Mouse (Mus musculus) megakaryocyte-erythroid progenitor cell, adult 5-6 weeks (primary cell): ENCODE measurements around the gene Traf2. TPM values are rescaled to one million over a fixed set of nuclear protein-coding genes. Genes with fewer than 3 reads are reported as not detected.

ENCODE experiments used
- ATAC-seq: replicated peaks from 2 replicates; pipeline ENCODE4 v1.8.0; 2016; ENCODE audit warnings: mild to moderate bottlenecking, inconsistent platforms; ENCODE audit not compliant: severe bottlenecking, poor library complexity, low FRiP score, low TSS enrichment
- total RNA-seq, 2 experiments: library from RNA; stranded (forward) in 1 of 2; stranded (reverse) in 1 of 2; fragments of 200-1000, 215-1000 nt in 1 of 2; fragments of >200 nt in 1 of 2; fragmentation: Nextera tagmentation in 1 of 2; gene quantifications; 2 replicates each; pipeline ENCODE4 v1.2.3; 2014 to 2017

The Traf2 gene
- total RNA-seq, 2 experiments from 2014 or later, result 13.7 to 22.4 TPM

DNA sequence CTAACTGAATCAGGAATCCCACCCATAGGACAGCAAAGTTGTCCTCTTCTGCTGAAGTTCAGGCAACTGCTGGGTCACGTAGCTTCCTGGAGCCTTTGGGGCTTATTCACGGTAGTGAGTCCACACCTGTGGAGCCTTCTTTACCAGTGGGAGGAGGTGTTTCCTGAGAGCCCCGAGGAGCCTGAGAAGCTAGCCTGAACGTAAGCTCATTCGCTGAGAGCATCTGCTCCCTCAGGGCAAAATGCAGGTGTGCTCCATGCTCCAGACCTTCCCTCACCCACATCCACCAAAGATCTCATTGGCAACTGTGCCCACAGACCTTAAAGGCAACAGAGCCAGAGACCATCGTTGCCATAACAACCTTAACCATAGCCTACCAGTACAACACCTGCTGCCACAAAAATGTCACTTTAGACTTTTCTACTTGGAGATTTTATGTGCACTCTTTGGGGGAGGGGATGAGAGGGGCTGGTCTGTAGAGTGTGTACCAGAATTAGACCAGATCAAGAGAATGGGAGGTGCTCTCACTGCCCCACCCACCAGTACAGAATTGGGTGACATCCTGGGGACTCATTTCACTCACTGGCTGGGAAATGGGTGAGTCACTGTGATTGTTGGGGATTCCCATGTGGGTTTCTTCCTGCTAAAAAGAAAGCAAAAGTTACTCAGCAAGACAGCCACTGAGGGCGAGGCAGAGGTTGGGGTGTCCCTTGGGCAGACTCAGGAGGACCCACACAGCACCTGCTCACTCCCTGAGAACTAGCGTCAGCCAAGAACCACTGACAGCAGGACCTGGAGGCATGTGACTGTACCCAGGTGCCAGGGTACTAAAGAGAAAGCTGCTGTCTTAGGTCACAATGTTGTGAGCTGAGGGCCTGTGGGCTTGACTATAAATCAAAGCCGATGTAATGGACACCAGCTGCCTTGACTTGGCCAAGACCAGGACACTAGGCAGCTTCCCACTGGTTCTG lies 2.6 kb upstream of the Traf2 start:
- no peak for ATAC-seq

DNA sequence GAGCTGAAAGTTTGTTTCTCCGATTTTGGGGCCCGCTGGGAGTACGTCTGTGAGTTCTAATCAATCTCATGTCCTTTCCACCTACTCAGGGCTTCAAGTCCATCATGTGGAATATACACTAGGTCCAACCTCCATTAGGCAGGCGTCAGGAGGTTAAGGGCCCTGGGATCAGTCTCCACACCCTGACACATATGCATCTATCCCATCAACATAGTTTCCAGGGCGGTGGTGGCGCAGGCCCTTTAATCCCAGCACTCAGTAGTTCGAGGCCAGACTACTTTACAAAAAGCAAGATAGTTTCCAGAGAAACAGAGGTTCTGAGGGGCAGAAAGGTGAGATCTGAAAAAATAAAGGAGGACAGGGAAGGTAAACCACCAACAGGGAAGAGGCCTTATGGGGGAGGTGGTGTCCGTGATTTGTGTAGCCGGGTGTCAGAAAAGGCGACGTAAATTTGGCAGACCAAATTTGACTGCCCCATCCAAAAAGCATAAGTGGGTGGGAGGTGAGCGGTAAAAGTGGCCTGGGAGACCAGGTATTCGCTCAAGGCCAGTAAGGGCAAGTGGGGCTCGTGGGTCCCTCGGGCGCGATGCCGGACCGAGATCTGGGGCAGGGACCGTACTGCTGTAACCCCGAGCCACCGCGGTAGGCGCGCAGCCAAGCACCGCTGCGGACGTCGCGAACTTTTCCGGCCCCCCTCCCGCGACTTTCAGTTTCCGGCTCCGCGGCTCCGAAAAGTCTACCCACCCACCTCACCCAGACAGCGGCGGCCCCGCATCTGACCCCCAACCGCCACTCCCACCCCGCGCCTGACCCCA lies 537 bp downstream of the Traf2 start:
- ATAC-seq, result peak; percentile 24; the same call in 1 of the 2 replicates

DNA sequence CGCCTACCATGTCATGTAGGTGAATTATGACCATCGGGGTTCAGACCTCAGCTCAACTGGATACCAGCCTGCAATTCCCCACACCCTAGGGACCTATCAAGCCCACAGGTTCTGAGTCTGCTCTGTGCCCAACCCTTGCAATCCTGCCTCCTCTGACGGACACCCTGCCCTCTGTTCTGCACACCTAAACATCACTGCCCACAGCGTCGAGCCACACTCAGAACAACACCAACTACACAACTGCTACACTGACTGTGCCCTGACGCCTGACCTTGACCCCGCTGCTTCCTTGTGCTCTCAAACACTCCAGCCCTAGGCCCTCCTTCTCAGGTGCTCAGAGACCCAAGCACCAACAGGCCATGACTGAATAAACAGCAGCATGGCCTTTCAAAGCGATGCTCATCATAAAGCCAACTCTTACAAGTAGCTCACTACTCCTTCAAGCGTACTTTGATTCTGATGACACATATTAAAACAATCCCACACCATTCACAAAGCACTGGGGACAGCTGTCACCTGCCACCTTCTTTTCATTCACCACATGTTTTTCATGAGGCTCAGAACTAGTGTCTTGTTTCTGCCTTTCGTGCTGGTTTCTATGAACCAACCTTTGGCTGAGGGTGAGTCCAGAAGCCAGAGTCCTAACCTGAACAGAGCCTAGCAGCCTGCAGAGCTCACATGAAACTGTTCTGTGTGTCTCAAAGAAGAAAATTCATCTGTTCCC lies 4.9 kb downstream of the Traf2 start:
- no peak for ATAC-seq

DNA sequence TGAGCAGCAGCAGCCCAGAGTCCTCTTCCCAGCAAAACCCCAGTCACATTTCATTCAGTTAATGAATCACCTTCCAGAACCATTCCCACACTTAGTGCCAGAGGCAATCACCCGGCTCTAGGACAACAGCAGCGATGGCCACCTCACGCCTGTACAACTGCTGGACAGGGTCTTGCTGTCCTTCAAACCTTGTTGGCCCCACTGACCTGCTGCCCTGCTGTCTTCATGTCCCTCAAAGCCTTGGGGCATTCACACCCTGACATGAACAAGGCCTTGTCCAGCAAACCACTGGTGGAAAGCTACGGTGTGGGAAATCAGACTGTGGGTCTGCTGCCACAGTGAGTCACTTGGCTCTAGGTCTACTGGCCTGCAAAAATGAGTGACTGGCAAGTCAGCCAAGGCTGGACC lies 6.2 kb downstream of the Traf2 start:
- no peak for ATAC-seq

DNA sequence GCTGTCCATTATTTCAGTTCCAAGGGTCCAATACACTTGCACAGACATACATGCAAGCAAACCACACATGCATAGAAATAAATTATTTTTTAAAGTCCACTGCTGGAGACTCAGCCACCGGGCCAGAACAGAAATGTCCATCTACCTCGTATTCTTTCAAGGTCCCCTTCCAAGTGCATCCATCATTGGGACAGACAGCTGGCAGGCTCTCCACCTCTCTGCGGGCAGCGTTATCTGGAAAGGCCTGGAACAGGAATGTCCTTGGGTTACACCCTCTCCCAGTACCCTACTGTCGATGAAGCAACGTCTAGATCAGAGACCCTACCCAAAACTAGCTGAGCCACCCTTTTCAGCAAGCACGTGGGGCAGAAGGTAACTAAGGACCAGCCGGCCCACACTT lies 10.2 kb downstream of the Traf2 start:
- ATAC-seq, result no peak

DNA sequence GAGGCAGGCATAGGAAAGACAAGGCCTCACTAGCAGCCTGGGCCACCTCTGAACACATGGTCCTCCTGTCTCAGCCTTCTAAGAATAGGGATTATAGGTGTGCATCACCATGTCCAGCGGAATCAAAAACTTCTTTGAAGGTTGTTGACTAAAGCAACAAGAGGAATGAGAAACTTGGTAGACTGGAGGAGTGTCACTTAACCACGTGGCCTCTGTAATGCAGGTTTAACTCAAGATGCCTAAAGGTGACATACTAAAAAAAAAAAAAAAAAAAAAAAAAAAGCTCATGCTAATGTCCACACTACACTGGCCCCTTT lies 11.9 kb downstream of the Traf2 start:
- ATAC-seq, result no peak

DNA sequence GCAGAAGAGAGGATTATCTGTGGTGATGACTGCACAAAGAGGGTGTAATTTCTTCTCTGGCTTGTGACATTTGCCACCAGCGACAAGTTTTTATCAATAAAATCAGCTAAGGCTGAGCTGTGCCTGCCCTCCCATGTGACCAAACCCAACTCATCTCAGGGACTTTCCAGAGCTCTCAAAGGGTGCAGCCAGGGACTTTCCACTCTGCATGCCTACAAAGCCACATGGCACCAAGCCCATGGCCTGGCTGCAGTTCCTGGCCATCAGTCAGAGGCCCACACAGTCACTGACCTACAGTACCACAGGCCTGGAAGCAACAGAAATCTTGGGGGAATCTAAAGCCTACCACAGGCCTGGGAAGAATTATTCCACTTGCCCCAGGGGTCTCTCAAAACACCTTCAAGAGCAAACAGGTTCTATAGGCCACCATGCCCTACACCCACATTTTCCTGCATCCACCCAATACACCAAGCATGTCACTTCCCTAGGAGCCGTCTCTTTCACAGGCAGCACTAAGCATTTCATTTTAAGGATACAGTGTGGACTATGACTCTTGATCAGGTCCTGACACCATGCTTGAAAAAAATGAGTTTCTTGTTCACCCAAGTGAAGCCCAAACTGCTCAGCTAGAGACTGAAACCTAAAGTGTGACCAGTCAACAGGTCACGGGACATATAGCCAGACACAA lies 12.4 kb downstream of the Traf2 start:
- ATAC-seq, result peak; percentile 84

DNA sequence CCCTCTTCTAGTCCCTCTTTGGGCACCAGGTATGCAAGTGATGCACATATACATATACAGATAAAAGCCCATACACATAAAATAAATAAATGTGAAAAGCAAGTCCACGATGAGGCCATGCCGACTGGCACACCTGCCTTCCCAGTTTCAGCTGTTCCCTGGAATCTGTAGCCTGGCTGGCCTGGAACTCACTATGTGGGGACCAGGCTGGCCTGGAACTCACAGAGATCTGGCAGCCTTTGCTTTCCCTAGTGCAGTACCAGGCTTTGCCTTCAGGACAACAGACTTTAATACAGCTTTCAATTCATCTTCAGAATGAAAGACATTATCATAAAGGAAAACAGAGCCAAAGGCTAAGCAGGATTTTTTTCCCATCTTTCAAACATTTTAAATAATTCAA lies 13.0 kb downstream of the Traf2 start:
- no peak for ATAC-seq

DNA sequence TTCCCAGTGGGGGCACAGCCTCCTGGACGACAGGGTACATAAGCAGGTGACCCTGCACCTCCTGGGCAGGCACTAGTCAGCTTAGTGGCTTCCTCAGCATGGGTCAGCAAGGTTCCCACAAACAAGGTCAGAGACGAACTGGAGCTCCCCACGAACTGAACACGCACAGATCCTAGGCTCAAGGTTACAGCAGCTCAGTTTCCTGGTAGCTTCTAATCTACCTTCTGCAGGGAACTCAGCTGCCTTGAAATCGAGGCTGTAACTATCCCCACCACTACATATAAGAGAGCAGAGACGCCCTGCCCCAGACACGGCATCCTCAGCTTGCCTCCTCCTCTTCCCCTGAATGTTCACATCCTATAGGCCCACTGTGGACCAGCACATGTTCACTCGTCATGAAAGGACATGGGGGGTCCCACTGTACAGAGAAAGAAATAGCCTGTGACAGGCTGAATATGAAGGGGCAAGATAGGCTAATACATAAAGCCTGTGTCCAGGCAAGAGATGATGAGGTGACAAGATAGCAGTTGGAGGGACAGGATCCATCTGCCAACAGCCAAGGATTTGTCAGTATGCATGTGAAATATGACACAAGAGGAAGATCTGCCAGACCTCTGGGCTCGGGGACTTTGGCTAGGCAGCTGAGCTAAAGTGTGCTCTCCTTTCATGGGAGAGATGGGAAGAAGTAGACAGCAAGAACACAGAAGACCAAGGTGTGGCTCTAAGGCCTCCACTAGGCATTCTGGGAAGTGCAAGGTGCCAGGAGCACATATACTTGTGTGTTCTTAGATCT lies 20.0 kb downstream of the Traf2 start:
- ATAC-seq, result no peak

DNA sequence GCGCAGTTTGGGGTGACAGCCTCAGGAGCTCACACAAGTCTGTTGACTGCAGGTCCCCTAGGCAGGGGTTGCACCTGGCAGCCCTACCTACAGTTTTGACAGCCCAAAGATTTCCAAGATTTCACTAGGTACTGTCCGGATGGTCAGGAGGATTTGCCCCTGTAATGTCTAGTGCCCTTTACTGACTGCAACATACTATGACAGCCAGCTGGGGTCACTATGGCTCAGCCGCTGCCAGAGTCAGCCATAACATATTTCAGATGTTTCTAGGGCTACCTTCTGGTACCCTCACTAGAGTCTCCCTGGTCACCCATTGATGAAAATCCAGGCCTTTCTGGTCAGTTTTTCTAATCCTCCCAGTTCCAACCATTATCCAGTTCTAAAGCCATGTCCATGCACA lies 36.8 kb downstream of the Traf2 start:
- no peak for ATAC-seq

DNA sequence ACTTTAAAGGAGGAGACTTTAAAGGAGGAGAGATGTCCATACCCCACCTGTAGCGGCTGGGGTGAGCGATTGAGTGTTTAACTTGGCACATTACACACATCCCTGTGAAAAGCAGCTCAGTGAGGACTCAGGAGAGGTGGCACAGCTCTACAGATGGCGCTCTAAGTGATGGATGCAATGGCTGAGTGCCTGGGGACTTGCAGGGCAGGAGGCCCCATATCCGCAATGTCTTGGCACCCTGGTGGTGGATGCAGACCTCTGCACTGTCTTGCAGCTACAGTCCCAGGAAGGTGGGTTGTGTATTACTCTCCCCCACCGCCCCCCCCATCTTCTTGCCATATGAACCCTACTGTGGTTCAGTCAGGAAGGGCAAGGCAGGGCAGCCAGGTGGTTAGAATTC lies 39.8 kb downstream of the Traf2 start:
- ATAC-seq, result peak; percentile 75

DNA sequence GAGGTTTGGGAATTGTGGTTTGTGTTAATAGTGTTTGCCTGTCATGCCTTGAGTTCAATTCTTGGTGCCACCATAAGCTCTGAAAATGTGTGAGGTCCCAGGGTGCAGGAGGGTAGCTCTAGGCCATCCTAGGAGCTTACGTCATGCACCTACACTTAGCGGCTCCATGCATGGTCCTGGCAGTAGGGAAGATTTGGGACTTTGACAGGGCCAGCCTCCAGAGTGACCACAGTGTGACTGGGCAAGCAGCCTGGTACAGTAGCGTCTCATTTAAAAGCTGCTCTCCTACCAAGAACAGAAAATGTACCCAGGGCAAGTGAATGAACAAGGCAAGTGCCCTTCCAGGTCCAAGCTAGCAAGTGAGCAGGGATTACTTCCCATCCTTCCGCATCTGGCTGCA lies 40.9 kb downstream of the Traf2 start:
- no peak for ATAC-seq

DNA sequence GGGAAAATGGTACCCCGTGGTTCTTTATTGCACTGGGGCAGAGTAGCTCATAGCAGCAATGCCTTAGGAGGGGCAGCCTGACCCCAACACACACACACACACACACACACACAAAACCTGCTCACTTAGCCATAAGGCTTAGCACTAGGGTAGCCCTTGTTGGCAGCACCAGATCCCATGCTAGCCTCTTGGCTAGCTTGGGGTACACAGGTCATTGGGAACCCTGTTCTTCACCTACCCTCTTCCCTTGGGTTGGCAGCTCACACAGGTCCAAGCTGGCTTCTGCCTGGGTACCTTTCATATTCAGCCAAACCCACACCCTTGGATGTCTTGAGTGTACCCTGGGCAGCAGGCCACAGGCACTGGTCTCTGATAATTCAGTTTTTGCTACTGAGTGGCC lies 41.7 kb downstream of the Traf2 start:
- ATAC-seq, result no peak

DNA sequence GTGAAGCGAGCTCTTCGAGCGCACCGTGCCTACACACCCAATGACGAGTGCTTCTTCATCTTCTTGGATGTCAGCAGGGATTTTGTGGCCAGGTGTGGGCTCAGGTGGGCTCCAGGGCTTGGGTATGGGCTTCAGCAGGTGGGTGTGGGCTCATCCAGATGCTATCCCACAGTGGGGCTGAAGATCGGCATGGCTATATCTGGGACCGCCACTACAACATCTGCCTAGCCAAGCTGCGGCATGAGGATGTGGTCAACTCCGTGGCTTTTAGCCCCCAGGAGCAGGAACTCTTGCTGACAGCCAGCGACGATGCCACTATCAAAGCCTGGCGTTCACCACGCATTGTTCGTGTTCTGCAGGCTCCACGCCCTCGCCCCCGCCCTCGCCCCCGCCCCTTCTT lies 42.2 kb downstream of the Traf2 start:
- ATAC-seq, result no peak

DNA sequence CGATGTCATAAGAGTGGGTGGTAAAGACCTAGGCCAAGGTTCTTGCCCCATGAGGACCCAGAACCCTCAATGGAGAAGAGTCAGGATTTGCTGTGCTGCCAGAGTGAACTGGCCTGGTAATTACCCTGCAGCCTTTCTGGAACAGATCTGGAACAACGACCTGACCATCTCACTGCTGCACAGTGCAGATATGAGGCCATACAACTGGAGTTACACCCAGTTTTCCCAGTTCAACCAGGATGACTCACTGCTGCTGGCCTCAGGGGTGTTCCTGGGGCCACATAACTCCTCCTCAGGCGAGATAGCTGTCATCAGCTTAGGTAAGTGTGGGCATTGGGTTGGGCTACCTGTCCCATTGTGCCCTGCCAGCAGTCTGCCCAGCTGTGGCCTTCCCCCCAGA lies 44.0 kb downstream of the Traf2 start:
- ATAC-seq, result peak; percentile 22; the same call in 1 of the 2 replicates

DNA sequence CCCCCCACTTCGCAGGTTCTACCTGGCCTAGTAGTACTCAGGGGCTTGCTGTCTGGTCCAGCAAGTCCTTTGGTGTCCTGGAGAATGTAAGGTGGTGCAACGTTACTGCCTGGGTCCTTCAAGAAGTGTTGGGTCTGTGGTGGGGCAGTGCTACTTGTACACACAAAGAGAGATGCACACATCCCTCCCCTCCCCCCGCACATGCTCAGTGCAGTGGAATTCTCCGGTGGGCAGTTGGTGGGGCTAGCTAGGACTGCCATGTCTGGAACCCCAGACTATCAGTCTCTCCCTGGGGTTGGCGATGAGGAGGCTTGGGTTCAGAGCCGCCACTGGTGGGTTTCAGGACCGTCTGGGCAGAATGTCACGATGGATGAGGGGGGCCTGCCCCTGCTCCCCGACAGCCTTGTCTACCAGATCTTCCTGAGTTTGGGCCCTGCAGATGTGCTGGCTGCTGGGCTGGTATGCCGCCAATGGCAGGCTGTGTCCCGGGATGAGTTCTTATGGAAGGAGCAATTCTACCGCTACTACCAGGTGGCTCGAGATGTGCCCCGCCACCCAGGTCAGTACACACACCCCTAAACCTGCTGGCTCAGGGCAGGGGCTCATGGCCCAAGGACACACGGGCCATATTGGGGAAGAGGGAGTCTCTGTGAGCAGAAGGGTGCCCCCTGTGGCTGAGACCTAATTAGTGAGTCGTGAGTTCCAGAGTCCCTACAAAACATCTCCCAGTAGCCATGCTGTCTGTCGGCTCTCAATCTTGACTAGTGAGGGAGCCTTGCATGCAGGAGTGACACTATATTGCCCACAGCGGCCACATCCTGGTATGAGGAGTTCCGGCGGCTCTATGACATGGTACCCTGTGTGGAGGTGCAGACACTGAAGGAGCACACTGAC lies 44.9 kb downstream of the Traf2 start, which contains the start of gene C8g:
Gene C8g (minus strand): TSS at position 127 of the 894 bp plus-strand sequence.
- no peak for ATAC-seq

DNA sequence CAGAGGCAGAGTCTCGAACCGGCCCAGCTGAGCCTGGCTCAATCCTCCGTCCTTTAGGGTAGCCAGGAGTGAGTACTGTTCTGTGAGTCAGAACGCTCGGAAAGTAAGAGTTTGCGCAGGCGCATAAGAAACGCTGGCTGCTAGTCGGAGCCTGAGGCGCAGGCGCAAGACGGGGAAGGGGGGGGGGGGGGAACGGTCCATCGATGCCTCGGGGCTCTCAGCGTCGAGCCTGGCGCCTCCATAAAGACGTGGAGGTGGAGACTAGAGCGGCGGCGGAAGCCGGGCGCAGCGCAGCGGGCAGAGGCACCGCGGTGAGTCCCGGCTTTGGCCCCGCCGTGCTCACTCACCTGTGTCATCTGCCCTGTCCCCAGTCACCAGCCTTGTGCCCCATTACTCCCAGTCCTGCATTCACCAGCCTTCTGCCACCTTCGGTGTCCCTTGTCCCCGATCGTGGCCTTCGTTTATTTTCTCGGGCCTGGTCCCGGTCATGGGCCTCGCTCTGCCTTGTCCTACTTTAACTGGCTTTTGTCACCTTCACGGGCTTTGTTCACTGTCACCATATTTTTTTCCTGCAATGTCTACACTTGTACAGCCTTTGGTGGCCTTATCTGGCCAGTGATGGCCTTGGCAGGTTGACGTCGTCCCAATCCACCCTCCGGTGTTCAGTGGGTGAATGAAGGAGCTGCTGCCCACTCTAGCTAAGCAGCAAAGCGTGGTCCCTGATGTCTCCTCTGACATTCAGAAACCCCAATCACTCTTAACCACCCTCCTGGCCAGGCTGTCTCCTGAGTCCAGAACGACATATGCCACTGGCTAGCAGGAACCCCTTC lies 45.9 kb downstream of the Traf2 start, which contains the start of gene Fbxw5:
Gene Fbxw5 (plus strand): TSS at position 175 of the 830 bp plus-strand sequence.
- peak; percentile 72 for ATAC-seq
